Mouse (Mus musculus) heart, adult 18-20 months (tissue): ENCODE data around the gene Spryd4. TPM values are rescaled to one million over a fixed set of nuclear protein-coding genes. Genes with fewer than 3 reads are reported as not detected.
"Not testable (repeated sequence)": the region's sequence is repeated elsewhere in the genome, so short reads cannot be mapped to it uniquely, and the experiment has no call there.

Experiments
- DNase-seq, 2 experiments: peaks; one replicate each; pipeline ENCODE4 v3.0.0; 2021 to 2022; ENCODE audit warnings: mixed read lengths in 1 of 2
- total RNA-seq, 2 experiments: library from RNA; stranded (reverse); gene quantifications; 2 replicates each; pipeline ENCODE4 v1.2.3; 2021

Spryd4 gene
- total RNA-seq, 2 experiments from 2014 or later = 37.9 to 45.9 TPM

GRCm38 (mm10) chr10:128225538-128225937 lies 13.9 kb upstream of the Spryd4 start, which contains the start of gene Mip:
Gene Mip (plus strand): TSS chr10:128225838.
- no peak for DNase-seq

- no peak for DNase-seq
Observed at GRCm38 (mm10) chr10:128225064-128225463, 13.5 kb upstream of the Spryd4 start.

GRCm38 (mm10) chr10:128221533-128222286 lies 10.1 kb upstream of the Spryd4 start:
- DNase-seq = peak in 1 of 2 experiments; percentile 22

GRCm38 (mm10) chr10:128218387-128219117 lies 6.9 kb upstream of the Spryd4 start:
- no peak for DNase-seq

- no peak for DNase-seq
Observed at GRCm38 (mm10) chr10:128214981-128215380, 3.4 kb upstream of the Spryd4 start.

- not testable (repeated sequence) for DNase-seq
Observed at GRCm38 (mm10) chr10:128214112-128214511, 2.5 kb upstream of the Spryd4 start.

- peak; percentile 73 to 82 for DNase-seq
Observed at GRCm38 (mm10) chr10:128212871-128213323, 1.3 kb upstream of the Spryd4 start.

- no peak for DNase-seq
Observed at GRCm38 (mm10) chr10:128212148-128212547, 541 bp upstream of the Spryd4 start.

- peak; percentile 11 to 35 for DNase-seq
Observed at GRCm38 (mm10) chr10:128210954-128211353, 653 bp downstream of the Spryd4 start.

GRCm38 (mm10) chr10:128210131-128210530 lies 1.5 kb downstream of the Spryd4 start:
- DNase-seq = no peak

- DNase-seq = no peak
Observed at GRCm38 (mm10) chr10:128209311-128210009, 2.1 kb downstream of the Spryd4 start.

GRCm38 (mm10) chr10:128208326-128208725 lies 3.3 kb downstream of the Spryd4 start:
- no peak for DNase-seq

- no peak for DNase-seq
Observed at GRCm38 (mm10) chr10:128204941-128205340, 6.7 kb downstream of the Spryd4 start.

- DNase-seq = no peak
Observed at GRCm38 (mm10) chr10:128201856-128202255, 9.8 kb downstream of the Spryd4 start.

- no peak for DNase-seq
Observed at GRCm38 (mm10) chr10:128194551-128195461, 16.8 kb downstream of the Spryd4 start.

GRCm38 (mm10) chr10:128194024-128194550 lies 17.5 kb downstream of the Spryd4 start, which contains the start of gene Gls2:
Gene Gls2 (plus strand): TSS chr10:128194457.
- DNase-seq = peak; percentile 98

GRCm38 (mm10) chr10:128193113-128193512 lies 18.5 kb downstream of the Spryd4 start:
- DNase-seq = no peak

- DNase-seq = not testable (repeated sequence)
Observed at GRCm38 (mm10) chr10:128192030-128192766, 19.4 kb downstream of the Spryd4 start.

- DNase-seq = no peak
Observed at GRCm38 (mm10) chr10:128191472-128191871, 20.1 kb downstream of the Spryd4 start.

GRCm38 (mm10) chr10:128188242-128188877 lies 23.2 kb downstream of the Spryd4 start:
- peak; percentile 71 to 88 for DNase-seq
